Mouse (Mus musculus) erythroblast, embryonic 14.5 days (primary cell): ENCODE results near the gene Tm4sf20.

Source experiments
- GATA1 ChIP-seq: IDR thresholded peaks from 2 replicates; pipeline ENCODE4 v1.6.1; 2012; ENCODE audit warnings: low read length, inconsistent platforms, mixed read lengths
- TAL1 ChIP-seq: IDR thresholded peaks from 3 replicates; pipeline ENCODE4 v1.6.1; 2012; ENCODE audit warnings: low read length, inconsistent platforms, mixed read lengths

DNA sequence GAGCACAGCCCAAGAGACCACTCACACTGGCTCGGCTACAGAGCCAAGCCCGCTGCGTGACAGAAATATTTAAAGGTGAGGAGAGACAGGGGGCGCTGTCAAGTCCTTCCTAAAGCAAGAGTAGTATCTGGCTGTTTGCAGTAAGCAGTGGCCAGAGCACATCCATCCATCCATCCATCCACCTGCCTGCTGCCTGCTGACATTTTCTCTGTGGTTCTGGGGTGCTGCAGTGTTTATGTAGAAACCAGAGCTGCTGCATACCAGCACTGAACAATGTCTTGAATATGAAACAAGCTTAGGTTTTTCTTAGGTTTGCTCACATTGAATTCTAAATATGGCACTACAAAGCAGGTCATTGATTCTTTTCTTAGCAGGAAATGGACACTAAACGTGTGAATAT lies 4.9 kb upstream of the Tm4sf20 start:
- TF ChIP-seq TAL1 = no peak
- no peak for TF ChIP-seq GATA1
